Mouse (Mus musculus) thymus, postnatal 0 days (tissue): ENCODE results near the gene Dhdds. TPM values are rescaled to one million over a fixed set of nuclear protein-coding genes. Genes with fewer than 3 reads are reported as not detected.

ENCODE experiments used
- DNase-seq: peaks from one replicate; pipeline ENCODE4 v3.0.0-alpha.2; 2015; ENCODE audit warnings: low spot score
- polyA plus RNA-seq: library from polyadenylated mRNA; unstranded; fragments of >200 nt; fragmentation: Nextera tagmentation; extraction: Ambion mirVana; gene quantifications from 2 replicates; pipeline ENCODE4 v1.2.1, GENCODE M21; 2015

The Dhdds gene
- polyA plus RNA-seq, 1 experiment from 2014 or later, result 26.2 TPM

GRCm38 (mm10) chr4:133958884-133959283 lies 41.8 kb downstream of the Dhdds start:
- no peak for DNase-seq

GRCm38 (mm10) chr4:133956358-133956757 lies 44.4 kb downstream of the Dhdds start:
- no peak for DNase-seq

- no peak for DNase-seq
Observed at GRCm38 (mm10) chr4:133946736-133947135, 54.0 kb downstream of the Dhdds start.

GRCm38 (mm10) chr4:133943791-133944190 lies 56.9 kb downstream of the Dhdds start:
- DNase-seq, result no peak

- no peak for DNase-seq
Observed at GRCm38 (mm10) chr4:133942679-133943078, 58.0 kb downstream of the Dhdds start.

- no peak for DNase-seq
Observed at GRCm38 (mm10) chr4:133941576-133941975, 59.1 kb downstream of the Dhdds start.

- DNase-seq, result no peak
Observed at GRCm38 (mm10) chr4:133940386-133941260, 60.1 kb downstream of the Dhdds start.

GRCm38 (mm10) chr4:133938077-133938476 lies 62.6 kb downstream of the Dhdds start:
- no peak for DNase-seq

- no peak for DNase-seq
Observed at GRCm38 (mm10) chr4:133931785-133932184, 68.9 kb downstream of the Dhdds start.

- DNase-seq, result peak; percentile 29
Observed at GRCm38 (mm10) chr4:133931349-133931748, 69.4 kb downstream of the Dhdds start.

- DNase-seq, result no peak
Observed at GRCm38 (mm10) chr4:133929278-133929670, 71.4 kb downstream of the Dhdds start.

GRCm38 (mm10) chr4:133928576-133929277 lies 72.0 kb downstream of the Dhdds start:
- DNase-seq, result peak; percentile 68

GRCm38 (mm10) chr4:133925204-133925603 lies 75.5 kb downstream of the Dhdds start:
- DNase-seq, result no peak

- no peak for DNase-seq
Observed at GRCm38 (mm10) chr4:133923743-133924142, 77.0 kb downstream of the Dhdds start.

Other genes starting within 250 kb of the Dhdds start
- gene Arid1a, start 244.1 kb downstream of the Dhdds start, polyA plus RNA-seq, result 25.3 and 36.5 TPM in 2 replicates
- 37.3 and 38.8 TPM in 2 replicates for gene Rps6ka1, start 113.1 kb downstream of the Dhdds start, polyA plus RNA-seq
- 2,843 and 2,903 TPM in 2 replicates for gene Hmgn2, start 32.3 kb downstream of the Dhdds start, polyA plus RNA-seq
- gene Lin28a, start 17.9 kb upstream of the Dhdds start, polyA plus RNA-seq, result 0.04 and 0.13 TPM in 2 replicates
- 0.57 and 0.60 TPM in 2 replicates for gene Zfp683, start 52.9 kb upstream of the Dhdds start, polyA plus RNA-seq
- 6.1 and 6.4 TPM in 2 replicates for gene Crybg2, start 59.9 kb upstream of the Dhdds start, polyA plus RNA-seq
- 1,124 and 1,206 TPM in 2 replicates for gene Cd52, start 94.2 kb upstream of the Dhdds start, polyA plus RNA-seq
- gene Ubxn11, start 101.7 kb upstream of the Dhdds start, polyA plus RNA-seq, result 15.1 and 15.2 TPM in 2 replicates
- 1,143 and 1,161 TPM in 2 replicates for gene Sh3bgrl3, start 127.9 kb upstream of the Dhdds start, polyA plus RNA-seq
- gene Cep85, start 186.2 kb upstream of the Dhdds start, polyA plus RNA-seq, result 171 and 178 TPM in 2 replicates
- gene Gm7534, start 202.1 kb upstream of the Dhdds start, polyA plus RNA-seq, result 0.08 and 0.21 TPM in 2 replicates
- gene Catsper4, start 226.5 kb upstream of the Dhdds start, polyA plus RNA-seq, result 0.10 TPM in 1 of 2 replicates, not detected in the other
- gene Cnksr1, start 237.5 kb upstream of the Dhdds start, polyA plus RNA-seq, result 2.2 and 2.5 TPM in 2 replicates
- 0.54 and 0.69 TPM in 2 replicates for gene E130218I03Rik, start 242.7 kb upstream of the Dhdds start, polyA plus RNA-seq
- gene Zfp593, start 244.7 kb upstream of the Dhdds start, polyA plus RNA-seq, result 27.4 and 28.3 TPM in 2 replicates
- gene Gm30191, start 246.0 kb upstream of the Dhdds start, polyA plus RNA-seq, result 0.22 TPM in 1 of 2 replicates, not detected in the other